Mouse (Mus musculus): ENCODE measurements around the gene Gm10413. TPM values are rescaled to one million over a fixed set of nuclear protein-coding genes. Genes with fewer than 3 reads are reported as not detected.

Gm10413 gene
- polyA plus RNA-seq (2012; rRNA removed) = not detected in 2 replicates

GRCm38 (mm10) chr14:3394793-3395192, at the start of gene Gm10413:
Gene Gm10413 (plus strand): TSS chr14:3395093.

GRCm38 (mm10) chr14:3412314-3412713, 17.4 kb downstream of the Gm10413 start, which contains the start of gene Gm10409:
Gene Gm10409 (plus strand): TSS chr14:3412614.

GRCm38 (mm10) chr14:3427803-3428202, 32.9 kb downstream of the Gm10413 start, which contains the start of gene Gm3005:
Gene Gm3005 (plus strand): TSS chr14:3428103.

GRCm38 (mm10) chr14:3449079-3449478, 54.2 kb downstream of the Gm10413 start, which contains the start of gene Gm10408:
Gene Gm10408 (plus strand): TSS chr14:3449379.

Other genes starting within 250 kb of the Gm10413 start
- gene Gm5795, start 206.8 kb upstream of the Gm10413 start, polyA plus RNA-seq (2012; rRNA removed) = 0.55 and 0.75 TPM in 2 replicates
- gene D830030K20Rik, start 186.6 kb upstream of the Gm10413 start, polyA plus RNA-seq (2012; rRNA removed) = 14.2 and 15.4 TPM in 2 replicates
- 0.36 TPM in 1 of 2 replicates, not detected in the other for gene Gm2956, start 62.5 kb upstream of the Gm10413 start, polyA plus RNA-seq (2012; rRNA removed)
- gene Gm10409, start 17.5 kb downstream of the Gm10413 start, polyA plus RNA-seq (2012; rRNA removed) = 11.6 and 11.7 TPM in 2 replicates
- 15.6 and 16.7 TPM in 2 replicates for gene Gm3005, start 33.0 kb downstream of the Gm10413 start, polyA plus RNA-seq (2012; rRNA removed)
- not detected in 2 replicates for gene Gm10408, start 54.3 kb downstream of the Gm10413 start, polyA plus RNA-seq (2012; rRNA removed)
- not detected in 2 replicates for gene Gm3012, start 239.4 kb downstream of the Gm10413 start, polyA plus RNA-seq (2012; rRNA removed)

All from central nervous system, embryonic 18 days (tissue).